Mouse (Mus musculus) bone marrow macrophage, adult 2 months (primary cell): ENCODE results near the gene Trmt2a. TPM values are rescaled to one million over a fixed set of nuclear protein-coding genes. Genes with fewer than 3 reads are reported as not detected.

Source experiments
- H3K27ac ChIP-seq: 2 replicates; pipeline ENCODE4 v1.5.1; 2012; ENCODE audit warnings: low read depth, low read length; ENCODE audit not compliant: insufficient read depth
- H3K4me1 ChIP-seq: 2 replicates; pipeline ENCODE4 v1.6.1; 2012; ENCODE audit warnings: low read length; ENCODE audit not compliant: control insufficient read depth, insufficient read depth
- H3K4me3 ChIP-seq: 2 replicates; pipeline ENCODE4 v1.5.1; 2012; ENCODE audit warnings: mild to moderate bottlenecking, low read length, moderate library complexity; ENCODE audit not compliant: insufficient read depth
- CTCF ChIP-seq: IDR thresholded peaks from 2 replicates; pipeline ENCODE4 v1.5.1; 2012; ENCODE audit warnings: low read depth, mild to moderate bottlenecking, low read length, moderate library complexity
- POLR2A ChIP-seq: IDR thresholded peaks from 2 replicates; pipeline ENCODE4 v1.6.1; 2012; ENCODE audit warnings: mild to moderate bottlenecking, low read depth, low read length, borderline replicate concordance
- polyA plus RNA-seq: library from polyadenylated mRNA; stranded (reverse); fragments of >200 nt; gene quantifications from 2 replicates; pipeline ENCODE4 v1.2.4, GENCODE M21; 2012; ENCODE audit not compliant: missing spikeins, insufficient read depth, insufficient read length

Gene Trmt2a
- polyA plus RNA-seq, 1 experiment, result 64.9 TPM

DNA sequence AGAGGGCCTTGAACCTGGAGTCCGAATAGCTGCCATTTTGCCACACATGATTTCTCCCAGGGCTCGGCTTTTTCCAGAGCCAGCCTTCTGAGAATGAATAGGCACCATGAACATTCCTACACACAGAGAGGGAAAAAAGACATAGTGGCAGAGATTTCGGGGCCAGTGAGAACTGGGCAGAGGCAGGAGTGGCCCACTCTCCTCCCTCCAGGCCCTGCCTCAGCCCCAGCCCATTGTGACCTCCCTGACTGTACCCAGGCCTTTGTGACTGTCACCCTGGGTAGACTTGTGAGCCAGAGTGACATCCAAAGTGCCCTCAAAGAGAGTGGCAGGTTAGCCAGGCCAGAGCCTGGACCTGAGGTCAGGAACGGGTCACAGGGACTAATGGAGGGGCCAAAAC, 30.9 kb upstream of the Trmt2a start, which contains the start of gene Ccdc188:
Ccdc188 (plus strand) TSS at position 301 of the 400 bp plus-strand sequence.
- H3K4me1 ChIP-seq, result peaks cover 15% of the 10 kb centered on the region
- TF ChIP-seq POLR2A (no peak), CTCF (no peak)
- H3K27ac ChIP-seq, result no peak within 1 kb of the TSS
- H3K4me3 ChIP-seq, result no peak within 1 kb of the TSS

GRCm38 (mm10) chr16:18218580-18218996, 29.9 kb upstream of the Trmt2a start:
- peaks cover 15% of the 10 kb centered on the region for H3K4me1 ChIP-seq
- TF ChIP-seq CTCF, result no peak
- no peak for TF ChIP-seq POLR2A
- no peak overlapping the region for H3K4me3 ChIP-seq
- H3K27ac ChIP-seq, result no peak overlapping the region

DNA sequence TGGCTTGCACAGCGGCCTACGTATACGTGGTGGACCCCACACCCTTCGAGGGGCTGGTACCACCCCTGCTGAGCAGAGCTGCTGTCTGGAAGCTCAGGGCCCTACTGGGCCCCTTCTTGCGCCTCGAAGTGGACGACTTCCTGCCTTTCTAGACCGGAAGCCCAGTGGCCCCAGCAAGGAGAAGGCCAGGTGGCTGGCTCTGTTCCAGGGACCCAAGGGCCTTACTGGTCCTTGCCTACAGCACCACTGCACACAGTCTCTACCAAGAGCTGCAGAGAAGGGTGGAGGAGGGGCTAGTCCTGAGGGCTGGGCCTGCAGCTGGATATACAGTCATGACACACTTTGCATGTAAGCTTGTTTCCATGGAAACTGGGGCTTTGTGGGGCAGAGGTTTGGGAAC, 28.5 kb upstream of the Trmt2a start:
- TF ChIP-seq POLR2A (no peak), CTCF (no peak)
- peaks cover 15% of the 10 kb centered on the region for H3K4me1 ChIP-seq
- H3K27ac ChIP-seq, result no peak overlapping the region
- H3K4me3 ChIP-seq, result no peak overlapping the region

DNA sequence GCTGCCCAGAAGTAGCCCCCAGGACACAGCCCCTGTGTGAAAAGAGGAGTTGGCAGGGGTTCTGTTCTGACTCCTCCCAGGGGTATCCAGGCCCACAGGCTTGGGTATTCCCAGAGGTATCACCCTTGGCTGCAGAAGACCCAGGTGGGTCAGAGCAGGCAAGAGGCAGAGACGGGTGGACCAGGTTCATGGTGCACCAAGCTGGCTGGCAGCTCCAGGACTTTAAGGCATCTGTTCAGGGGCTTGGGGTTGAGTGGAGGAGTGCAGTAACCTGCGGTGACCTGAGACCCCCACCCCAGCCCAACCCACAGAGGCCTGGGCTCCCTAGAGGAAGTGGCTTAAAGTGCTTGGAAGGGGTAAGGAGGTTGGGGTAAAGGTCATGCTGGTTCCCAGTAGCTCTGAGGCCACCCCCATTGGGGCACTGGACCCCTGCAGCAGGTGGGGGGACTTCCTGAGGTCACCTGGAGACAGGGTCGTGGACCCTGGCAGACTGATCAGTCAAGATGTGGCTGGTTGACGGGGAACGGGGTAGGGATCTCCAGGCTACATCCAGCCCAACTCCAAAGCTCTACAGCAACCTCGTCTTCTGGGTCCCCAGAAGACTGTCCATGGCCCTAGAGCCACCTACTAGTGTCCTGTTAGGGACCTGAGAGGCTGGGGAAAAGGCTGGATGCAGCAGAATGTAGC, 27.5 kb upstream of the Trmt2a start:
- Histone ChIP-seq H3K4me3 (no peak overlapping the region), H3K4me1 (peaks cover 15% of the 10 kb centered on the region), H3K27ac (no peak overlapping the region)
- TF ChIP-seq CTCF (no peak), POLR2A (no peak)

DNA sequence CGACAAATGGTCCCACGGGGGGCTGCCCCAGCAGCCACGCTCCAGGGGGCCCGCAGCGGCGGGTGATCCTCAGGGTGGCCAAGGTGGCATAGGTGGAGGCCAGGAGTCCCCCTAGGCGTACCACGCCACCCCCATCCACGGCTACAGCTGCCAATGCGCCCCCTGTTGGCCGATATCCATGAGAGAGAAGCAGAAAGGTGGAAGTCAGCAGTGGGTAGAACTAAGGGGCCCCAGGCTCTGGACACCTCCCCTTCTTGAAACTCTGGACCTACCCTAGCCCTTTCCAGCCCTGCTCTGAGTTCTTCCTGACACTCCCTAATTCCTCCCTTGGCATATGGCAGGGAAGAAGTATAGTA, 27.0 kb upstream of the Trmt2a start:
- H3K27ac ChIP-seq, result no peak overlapping the region
- no peak for TF ChIP-seq POLR2A
- 0 out of 2 replicates have a peak, but pooled peaks have one; percentile 15 for TF ChIP-seq CTCF
- H3K4me1 ChIP-seq, result peaks cover 15% of the 10 kb centered on the region
- no peak overlapping the region for H3K4me3 ChIP-seq

DNA sequence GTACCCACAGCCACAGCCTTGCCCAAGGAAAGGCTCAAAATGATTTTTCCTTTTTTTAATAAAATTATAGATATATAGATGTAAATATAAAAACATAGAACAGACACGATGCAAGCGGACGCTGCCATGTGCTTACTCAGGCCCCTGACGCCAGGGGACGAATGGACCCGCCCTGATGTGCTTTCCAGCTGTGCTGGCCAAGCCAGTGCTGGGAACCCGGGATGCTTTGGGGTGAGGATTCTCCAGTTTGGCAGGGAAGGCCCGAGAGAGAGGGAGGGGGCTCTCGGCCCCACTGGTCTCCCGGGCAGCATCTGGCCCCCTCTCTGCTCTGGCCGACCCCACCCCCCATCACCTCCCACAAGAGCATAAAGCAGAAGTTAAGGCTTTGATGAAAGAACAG, 26.3 kb upstream of the Trmt2a start:
- Histone ChIP-seq H3K4me1 (peaks cover 15% of the 10 kb centered on the region), H3K27ac (no peak overlapping the region), H3K4me3 (no peak overlapping the region)
- TF ChIP-seq POLR2A (no peak), CTCF (no peak)

GRCm38 (mm10) chr16:18227187-18227586, 21.3 kb upstream of the Trmt2a start:
- Histone ChIP-seq H3K27ac (no peak overlapping the region), H3K4me1 (peaks cover 6% of the 10 kb centered on the region; the same call in 1 of the 2 replicates), H3K4me3 (no peak overlapping the region)
- TF ChIP-seq CTCF, result no peak
- TF ChIP-seq POLR2A, result no peak

DNA sequence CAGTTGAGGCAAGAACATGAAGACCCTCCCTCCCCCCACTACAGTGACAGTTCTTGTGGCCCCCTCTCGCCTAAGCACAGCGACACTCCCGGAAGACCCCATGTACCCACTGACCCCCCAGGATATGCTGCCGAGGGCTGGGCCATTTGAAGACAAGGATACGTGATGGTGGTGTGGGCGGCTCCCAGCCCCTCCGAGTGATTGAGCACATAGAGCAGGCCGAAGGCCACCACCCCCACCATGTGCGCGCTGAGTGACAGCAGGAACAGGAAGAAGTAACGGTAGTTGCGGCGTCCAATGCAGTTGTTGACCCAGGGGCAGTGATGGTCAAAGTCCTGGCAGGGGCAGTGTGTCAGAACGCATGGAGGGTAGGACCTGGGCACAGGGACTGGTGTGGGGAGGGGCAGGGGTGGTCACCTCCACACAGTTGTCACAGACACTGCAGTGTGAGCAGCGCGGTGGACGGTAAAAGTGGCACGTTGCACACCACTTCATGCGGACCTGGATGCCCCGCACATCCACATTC, 20.5 kb upstream of the Trmt2a start:
- H3K4me1 ChIP-seq, result peaks cover 6% of the 10 kb centered on the region; the same call in 1 of the 2 replicates
- no peak overlapping the region for H3K27ac ChIP-seq
- H3K4me3 ChIP-seq, result no peak overlapping the region
- TF ChIP-seq CTCF, result no peak
- TF ChIP-seq POLR2A, result no peak

DNA sequence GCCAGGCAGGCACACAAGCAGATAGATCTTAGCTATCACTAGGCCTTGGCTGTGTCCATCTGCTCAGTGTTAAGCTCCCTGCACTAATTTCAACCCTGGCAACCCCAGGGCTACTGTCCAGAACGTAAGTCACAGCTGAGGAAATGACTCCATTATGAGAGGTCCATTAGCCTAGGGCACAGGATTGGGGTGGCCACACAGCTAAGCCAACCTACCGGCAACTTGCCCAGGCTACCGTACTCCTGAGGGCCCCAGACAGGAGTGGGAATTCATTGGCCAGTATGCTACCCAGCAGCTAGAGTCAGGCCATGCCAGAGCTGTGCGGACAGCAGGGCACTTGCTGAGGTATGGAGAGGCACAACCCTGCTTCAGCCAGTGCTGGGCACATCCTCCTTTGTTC, 19.6 kb upstream of the Trmt2a start:
- Histone ChIP-seq H3K4me3 (no peak overlapping the region), H3K27ac (no peak overlapping the region), H3K4me1 (peaks cover 7% of the 10 kb centered on the region; the same call in 1 of the 2 replicates)
- TF ChIP-seq POLR2A (no peak), CTCF (no peak)

- no peak overlapping the region for H3K27ac ChIP-seq
- TF ChIP-seq CTCF, result no peak
- no peak for TF ChIP-seq POLR2A
- peaks cover 10% of the 10 kb centered on the region; the same call in 1 of the 2 replicates for H3K4me1 ChIP-seq
- H3K4me3 ChIP-seq, result no peak overlapping the region
These were observed 18.9 kb upstream of the Trmt2a start for GRCm38 (mm10) chr16:18229622-18230021.
